Mouse (Mus musculus) heart, postnatal 10 days (tissue): ENCODE measurements around the gene Peli2. TPM values are rescaled to one million over a fixed set of nuclear protein-coding genes. Genes with fewer than 3 reads are reported as not detected.

ENCODE experiments used
- DNase-seq, 2 experiments: peaks; one replicate each; pipeline ENCODE4 v3.0.0; 2021
- intact Hi-C: fragments of 180-260 bp; cut with DNase I; formaldehyde crosslinking; loops from one replicate; pipeline ENCODE4 v1.15.1; 2025
- total RNA-seq, 2 experiments: library from RNA; stranded (reverse); gene quantifications; 2 replicates each; pipeline ENCODE4 v1.2.3; 2021

Peli2 gene
- total RNA-seq, 2 experiments from 2014 or later = 12.6 to 17.4 TPM

- DNase-seq = no peak
- intact Hi-C loops = no loop called here
Observed at GRCm38 (mm10) chr14:48255290-48255689, 134.7 kb downstream of the Peli2 start.

DNA sequence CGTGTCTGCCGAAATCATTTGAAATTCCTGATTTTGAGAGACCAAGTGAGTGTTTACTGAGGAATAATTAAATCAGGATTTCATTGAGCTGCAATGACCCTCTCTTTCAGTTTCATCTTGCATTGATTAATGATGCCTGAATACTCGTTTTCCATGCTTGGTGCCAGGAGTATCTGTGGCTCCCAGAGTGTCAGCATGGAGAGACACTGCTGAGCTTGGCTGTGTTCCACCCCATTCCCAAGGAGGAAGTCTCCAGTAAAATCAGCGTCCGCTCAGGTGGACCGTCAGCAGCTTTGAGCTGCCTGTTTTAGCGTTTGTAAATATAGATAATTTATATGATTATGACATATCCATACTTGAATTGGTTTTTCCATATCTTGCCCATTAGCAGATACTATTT is 137.1 kb downstream of the Peli2 start:
- intact Hi-C loops = no loop called here

DNA sequence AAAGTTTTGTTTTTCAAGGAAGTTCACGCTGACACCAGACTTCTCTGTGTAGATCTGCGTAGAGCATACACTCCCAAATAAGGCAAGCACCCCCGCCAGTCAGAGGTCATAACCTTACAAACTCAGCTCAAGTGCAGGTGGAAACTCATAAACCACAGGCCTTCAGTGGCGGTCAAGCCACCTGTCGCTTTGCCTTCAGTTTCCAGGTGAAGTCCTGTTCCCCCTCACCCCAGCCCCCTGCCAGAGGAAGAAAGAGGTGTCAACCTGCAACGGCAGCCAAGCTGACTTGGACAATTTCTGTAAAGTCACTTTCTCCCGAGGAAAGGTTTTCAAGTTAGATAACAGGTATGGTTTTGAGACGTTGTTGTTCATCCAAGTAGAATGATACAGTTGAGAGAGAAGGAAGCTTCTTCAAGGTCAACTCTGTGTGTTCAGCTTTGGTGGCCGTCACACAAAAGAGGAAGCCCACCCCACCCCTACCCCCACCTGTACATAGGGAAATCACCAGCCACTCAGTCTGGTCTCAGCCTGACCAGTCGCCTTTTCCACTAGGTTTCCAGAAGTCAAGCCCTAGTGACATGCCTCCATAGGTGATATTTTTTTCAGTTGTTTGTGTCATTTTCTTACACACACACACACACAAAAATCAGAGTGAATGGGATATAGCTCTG is 138.2 kb downstream of the Peli2 start:
- intact Hi-C loops = no loop called here
- no peak for DNase-seq

More for the DNA sequence above, 137.1 kb downstream of the Peli2 start:
- peak; percentile 12 to 20 for DNase-seq

DNA sequence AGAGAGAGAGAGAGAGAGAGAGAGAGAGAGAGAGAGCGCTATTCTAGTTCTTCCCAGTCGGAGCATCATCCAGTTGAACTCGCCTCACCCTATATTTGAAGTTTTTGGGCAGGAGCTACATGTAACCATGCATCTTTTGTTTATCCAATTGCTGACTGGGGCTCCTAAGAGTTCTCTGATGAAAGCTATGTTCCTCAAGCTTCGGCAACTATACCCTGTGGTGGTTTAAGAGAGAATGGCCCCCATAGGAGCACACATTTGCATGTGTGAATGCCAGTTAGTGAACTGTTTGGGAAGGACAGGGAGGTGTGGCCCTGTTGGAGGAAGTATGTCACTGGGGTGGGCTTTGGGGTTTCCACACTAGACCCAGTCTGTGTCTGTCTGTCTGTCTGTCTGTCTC is 142.5 kb downstream of the Peli2 start:
- intact Hi-C loops = no loop called here
- no peak for DNase-seq

DNA sequence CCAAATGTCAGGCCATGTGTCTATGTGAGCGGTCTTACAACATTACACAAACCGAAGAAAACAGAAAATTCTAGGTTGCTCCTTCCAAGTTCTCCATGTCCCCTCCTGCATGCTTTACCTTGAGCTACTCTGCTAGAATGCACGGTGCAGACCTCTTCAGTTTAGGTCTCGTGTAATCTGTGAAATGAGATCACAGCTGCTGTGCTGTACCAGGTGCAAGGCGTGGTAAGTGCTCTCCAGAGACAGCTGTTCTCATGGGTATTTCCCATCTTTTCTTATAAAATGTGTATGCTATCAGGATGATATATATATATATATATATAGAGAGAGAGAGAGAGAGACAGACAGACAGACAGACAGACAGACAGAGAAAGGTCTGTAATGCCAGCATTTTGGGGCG is 146.1 kb downstream of the Peli2 start:
- intact Hi-C loops = no loop called here
- no peak for DNase-seq

DNA sequence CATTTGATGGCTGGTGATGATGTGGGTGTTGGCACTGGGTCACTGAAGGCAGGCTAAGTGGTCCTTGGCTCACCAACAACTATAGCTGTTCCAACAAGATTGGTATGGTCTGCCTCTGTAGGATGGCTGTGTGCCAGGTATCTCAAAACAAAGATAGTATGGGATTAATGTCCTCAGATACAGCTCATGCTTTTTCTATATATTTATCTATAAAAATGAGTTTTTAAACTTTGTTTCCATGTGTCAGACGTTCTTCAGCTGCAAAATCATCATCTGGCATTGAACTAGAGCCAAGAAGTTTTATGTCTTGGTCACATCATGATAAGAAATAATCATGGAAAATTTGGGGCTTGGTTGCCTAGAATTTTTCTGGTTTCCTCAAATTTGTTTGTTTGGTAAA is 157.7 kb downstream of the Peli2 start:
- intact Hi-C loops = no loop called here
- no peak for DNase-seq

DNA sequence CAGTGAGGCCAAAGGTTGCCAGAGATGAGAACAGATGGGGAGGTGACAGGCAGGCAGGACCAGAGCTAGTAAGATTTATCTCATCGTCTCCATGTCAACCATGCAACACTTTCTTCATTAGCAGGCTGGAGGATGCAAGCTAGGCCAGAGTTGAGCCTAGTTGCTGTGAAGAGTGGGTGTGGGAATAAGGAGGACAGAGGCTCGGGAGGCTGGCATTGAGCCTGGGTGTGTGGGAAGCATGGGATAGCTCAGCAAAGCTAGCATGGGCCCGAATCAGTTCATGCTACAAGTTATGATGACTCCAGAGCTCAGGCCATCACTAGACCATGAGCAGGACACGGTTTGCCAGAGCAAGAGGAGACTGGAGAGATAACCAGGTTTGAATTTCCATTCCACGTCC is 166.3 kb downstream of the Peli2 start:
- DNase-seq = peak; percentile 18 to 36
- intact Hi-C loops = no loop called here

DNA sequence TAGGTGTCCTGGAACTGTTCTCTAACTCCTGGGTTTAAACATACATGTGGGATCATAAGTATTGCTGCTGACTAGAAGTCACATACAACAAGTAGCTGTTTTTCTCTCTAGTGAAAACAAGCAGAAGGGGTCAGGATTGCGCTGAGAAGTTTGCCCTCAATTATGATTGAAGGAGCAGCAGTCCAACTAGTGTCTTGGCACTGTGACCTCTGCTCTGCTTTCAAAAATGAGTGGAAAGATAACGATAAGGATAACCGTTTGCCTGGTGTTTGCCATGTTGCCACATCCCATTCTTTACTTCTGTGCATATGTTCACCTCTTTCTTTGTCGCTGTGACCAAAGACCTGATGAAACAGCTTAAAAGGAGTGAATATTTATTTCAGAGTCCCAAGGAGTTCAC is 167.0 kb downstream of the Peli2 start:
- intact Hi-C loops = no loop called here
- no peak for DNase-seq

GRCm38 (mm10) chr14:48288600-48288999 is 168.0 kb downstream of the Peli2 start:
- DNase-seq = no peak
- intact Hi-C loops = no loop called here

GRCm38 (mm10) chr14:48289602-48290599 is 169.3 kb downstream of the Peli2 start:
- peak; percentile 37 to 60 for DNase-seq
- intact Hi-C loops = no loop called here

GRCm38 (mm10) chr14:48293498-48293897 is 172.9 kb downstream of the Peli2 start:
- intact Hi-C loops = no loop called here
- no peak for DNase-seq

GRCm38 (mm10) chr14:48295410-48295809 is 174.8 kb downstream of the Peli2 start:
- intact Hi-C loops = loop anchor here (5.0 kb wide), 1 partner anchor 93 kb away; no protein-coding TSS in a partner anchor
- DNase-seq = no peak

- peak; percentile 47 to 58 for DNase-seq
- intact Hi-C loops = loop anchor here (5.0 kb wide), 1 partner anchor 94 kb away; no protein-coding TSS in a partner anchor
Observed at GRCm38 (mm10) chr14:48295815-48296271, 175.2 kb downstream of the Peli2 start.

DNA sequence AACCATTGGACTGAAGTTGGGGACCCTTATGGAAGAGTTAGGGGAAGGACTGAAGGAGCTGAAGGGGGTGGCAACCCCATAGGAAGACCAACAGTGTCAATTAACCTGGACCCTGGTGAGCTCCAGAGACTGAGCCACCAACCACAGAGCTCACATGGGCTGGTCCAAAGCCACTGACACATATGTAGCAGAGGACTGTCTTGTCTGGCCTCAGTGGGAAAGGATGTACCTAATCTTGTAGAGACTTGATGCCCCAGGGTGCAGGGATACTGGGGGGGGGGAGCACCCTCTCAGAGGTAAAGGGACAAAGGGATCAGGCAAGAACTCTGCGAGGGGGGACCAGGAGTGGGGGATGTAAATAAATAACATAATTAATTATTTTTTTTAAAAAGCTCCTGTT is 176.2 kb downstream of the Peli2 start:
- intact Hi-C loops = loop anchor here (5.0 kb wide), 1 partner anchor 95 kb away; no protein-coding TSS in a partner anchor
- DNase-seq = no peak

DNA sequence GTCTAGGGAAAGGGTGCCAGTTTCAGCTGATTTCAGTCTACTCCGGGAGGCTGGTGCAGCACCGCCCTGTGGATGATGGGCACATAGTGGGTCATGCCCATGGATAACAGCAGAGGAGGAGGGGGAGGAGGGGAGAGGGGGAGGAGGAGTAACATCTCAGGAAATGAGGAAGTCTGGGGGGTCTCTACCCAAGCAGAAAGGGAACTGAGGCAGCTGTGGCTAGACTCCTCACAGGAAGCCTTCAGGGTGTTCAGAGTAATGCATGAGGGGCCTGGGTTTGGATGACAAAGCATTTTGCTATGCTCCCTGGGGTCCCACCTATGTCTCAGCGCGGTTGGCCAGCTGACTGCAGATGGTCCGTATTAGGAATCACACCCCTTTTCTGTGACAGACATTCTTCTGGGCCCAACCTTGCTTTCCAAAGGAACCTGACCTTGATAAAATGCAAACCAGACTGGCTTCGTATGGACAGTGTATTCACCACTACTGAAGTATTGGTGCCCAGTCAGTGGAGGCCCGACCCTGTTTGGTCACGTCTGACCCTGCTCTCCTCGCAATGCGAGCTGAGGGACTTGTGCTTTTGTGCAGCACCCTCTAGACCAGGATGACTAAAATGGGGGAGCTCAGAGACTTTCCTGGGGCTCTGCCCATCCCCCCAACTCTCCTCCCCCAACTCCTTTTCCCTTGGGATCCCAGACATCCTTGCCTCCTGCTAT is 182.0 kb downstream of the Peli2 start:
- intact Hi-C loops = no loop called here
- peak; percentile 24 to 36 for DNase-seq

DNA sequence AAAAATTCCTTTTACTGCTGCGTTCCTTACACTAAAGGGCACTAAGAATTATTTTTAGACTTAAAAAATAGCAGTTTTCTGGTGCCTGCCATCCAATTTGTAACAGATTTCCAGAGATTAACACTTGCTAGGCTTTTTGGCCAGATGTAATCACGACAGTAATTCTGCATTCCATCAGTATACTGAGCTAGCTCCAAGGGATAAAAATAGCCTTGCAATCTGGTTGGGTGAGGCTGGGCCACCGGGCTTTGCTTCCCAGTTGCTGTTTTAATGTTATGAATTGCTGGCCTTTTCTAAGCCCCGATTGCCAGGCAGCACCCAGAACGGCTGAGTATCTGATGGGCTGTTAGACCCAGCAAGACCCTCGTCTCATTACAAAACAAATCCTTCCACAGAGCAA is 182.6 kb downstream of the Peli2 start:
- intact Hi-C loops = no loop called here
- peak; percentile 48 to 50 for DNase-seq

DNA sequence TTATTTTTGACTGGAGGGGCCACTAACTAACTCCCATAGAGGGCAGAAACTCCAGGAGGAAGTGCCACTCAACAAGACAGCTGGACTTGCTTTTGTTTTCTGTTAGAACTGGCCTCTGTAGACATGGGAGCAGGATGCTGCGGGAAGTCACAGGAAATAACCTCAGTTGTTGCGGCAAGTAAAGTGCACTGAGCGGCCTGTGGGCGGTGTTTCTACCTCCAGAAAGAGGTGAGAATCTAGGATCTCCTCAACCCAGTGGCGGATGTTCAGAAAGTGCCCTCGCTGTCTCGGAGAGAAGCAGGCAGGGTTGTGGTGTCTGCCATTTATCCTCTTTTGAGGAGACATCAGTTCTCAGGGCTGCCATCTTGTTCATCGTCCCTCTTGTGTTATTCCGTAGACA is 183.2 kb downstream of the Peli2 start:
- DNase-seq = peak; percentile 23 to 41

DNA sequence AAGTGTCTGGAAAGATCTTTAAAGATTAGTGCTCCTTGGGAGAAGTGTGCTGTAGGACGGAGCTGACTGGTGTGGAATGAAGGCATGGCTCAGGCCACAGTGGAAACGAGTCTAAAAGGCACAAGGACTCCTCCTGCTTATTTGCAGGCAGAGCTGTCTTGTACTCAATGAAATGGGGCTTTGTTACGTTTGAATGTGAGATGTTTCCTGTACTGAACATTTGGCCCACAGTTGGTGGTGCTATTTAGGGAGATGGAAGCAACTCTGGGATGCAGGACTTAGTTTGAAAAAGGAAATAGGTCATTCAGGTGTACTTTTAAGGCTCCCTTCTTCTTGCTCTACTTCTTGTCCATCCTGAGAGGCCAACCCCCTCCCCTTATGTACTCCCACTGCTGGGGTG is 192.6 kb downstream of the Peli2 start:
- intact Hi-C loops = no loop called here
- DNase-seq = no peak

More for the DNA sequence above, 183.2 kb downstream of the Peli2 start:
- intact Hi-C loops = no loop called here

- intact Hi-C loops = no loop called here
- DNase-seq = no peak
Observed at GRCm38 (mm10) chr14:48316396-48316795, 195.8 kb downstream of the Peli2 start.

DNA sequence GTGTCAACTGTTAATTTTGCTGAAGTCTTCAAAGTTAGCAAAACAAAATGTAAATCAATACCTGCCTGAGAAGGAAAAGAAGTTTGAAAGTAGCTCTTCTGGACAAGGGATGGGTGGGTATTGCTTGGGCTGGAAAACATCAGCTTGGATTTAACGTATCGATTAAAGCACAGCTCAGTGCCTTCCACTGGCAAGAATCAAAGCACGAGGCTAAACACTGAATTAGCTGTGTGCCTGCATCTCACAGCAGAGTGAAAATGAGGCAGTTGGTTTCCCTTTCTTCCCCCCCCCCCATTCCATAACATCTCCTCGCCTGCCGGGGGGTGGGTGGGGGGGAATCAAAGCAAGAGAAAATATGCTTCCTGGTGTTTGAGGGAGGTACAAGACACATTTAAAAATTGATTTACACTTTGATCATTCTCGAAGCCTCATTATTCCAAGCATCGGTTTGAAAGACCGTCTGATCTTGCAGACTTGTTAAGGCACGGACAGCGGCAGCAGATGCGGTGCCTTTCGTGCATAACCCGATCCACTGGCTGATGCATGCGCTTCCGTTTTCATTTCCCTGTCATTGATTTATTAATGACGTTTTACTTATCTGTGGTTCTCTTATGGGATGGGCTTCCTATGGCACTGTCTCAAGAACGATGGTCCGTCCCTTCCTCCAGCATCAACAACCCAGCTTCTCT is 203.3 kb downstream of the Peli2 start:
- intact Hi-C loops = no loop called here

More for the DNA sequence above, 203.3 kb downstream of the Peli2 start:
- no peak for DNase-seq
